Mouse (Mus musculus) megakaryocyte, embryonic 14.5 days (primary cell): ENCODE measurements around the gene Polr2b.

Source experiments
- FLI1 ChIP-seq: IDR thresholded peaks from 2 replicates; pipeline ENCODE4 v1.6.1; 2012; ENCODE audit warnings: low read length, inconsistent platforms, mixed read lengths
- GATA1 ChIP-seq: IDR thresholded peaks from 3 replicates; pipeline ENCODE4 v1.6.1; 2012; ENCODE audit warnings: mixed read lengths, low read length, inconsistent platforms, borderline replicate concordance

- TF ChIP-seq GATA1, result no peak
- TF ChIP-seq FLI1, result no peak
These were observed 71.3 kb downstream of the Polr2b start for GRCm38 (mm10) chr5:77381283-77381682.
